Mouse (Mus musculus) MEL (cell line): ENCODE measurements around the gene Rpl29. TPM values are rescaled to one million over a fixed set of nuclear protein-coding genes. Genes with fewer than 3 reads are reported as not detected.

Experiments used
- DNase-seq: peaks from one replicate; pipeline ENCODE4 v3.0.0; 2011; ENCODE audit warnings: low read depth, low spot score
- H3K27ac ChIP-seq: 2 replicates; pipeline ENCODE4 v1.5.1; 2012; ENCODE audit warnings: low read depth, mild to moderate bottlenecking, control low read depth, low read length, moderate library complexity; ENCODE audit not compliant: control insufficient read depth
- H3K27me3 ChIP-seq, 2 experiments: fragments of 150-350 bp in 1 of 2; sonication (generic) in 1 of 2; 2 replicates each; pipeline ENCODE4 v1.6.1; 2012; ENCODE audit warnings: low read length in 2 of 2, mild to moderate bottlenecking in 2 of 2, improper control_type of control experiment in 1 of 2, moderate library complexity in 1 of 2; ENCODE audit not compliant: insufficient read depth in 2 of 2, control insufficient read depth in 1 of 2
- H3K36me3 ChIP-seq, 2 experiments: 2 replicates each; pipeline ENCODE4 v1.6.1; 2012 to 2014; ENCODE audit warnings: low read length in 2 of 2, improper control_type of control experiment in 1 of 2, inconsistent platforms in 1 of 2, mild to moderate bottlenecking in 1 of 2; ENCODE audit not compliant: insufficient read depth in 2 of 2, control insufficient read depth in 1 of 2
- H3K4me1 ChIP-seq, 2 experiments: fragments of 150-350 bp in 1 of 2; sonication (generic) in 1 of 2; 2 replicates each; pipeline ENCODE4 v1.6.1; 2012; ENCODE audit warnings: low read length in 2 of 2, improper control_type of control experiment in 1 of 2, mild to moderate bottlenecking in 1 of 2; ENCODE audit not compliant: insufficient read depth in 2 of 2, control insufficient read depth in 1 of 2
- H3K4me3 ChIP-seq, 2 experiments: fragments of 150-350 bp in 1 of 2; sonication (generic) in 1 of 2; 2 replicates each; pipeline ENCODE4 v1.5.1; 2012; ENCODE audit warnings: low read depth in 2 of 2, low read length in 2 of 2, mild to moderate bottlenecking in 2 of 2, moderate library complexity in 2 of 2, control low read depth in 1 of 2, improper control_type of control experiment in 1 of 2; ENCODE audit not compliant: control insufficient read depth in 1 of 2, insufficient read depth in 1 of 2
- H3K79me2 ChIP-seq: 2 replicates; pipeline ENCODE4 v1.6.1; 2012; ENCODE audit warnings: mild to moderate bottlenecking, low read length, moderate library complexity; ENCODE audit not compliant: control insufficient read depth, poor library complexity, insufficient read depth
- H3K9ac ChIP-seq: 2 replicates; pipeline ENCODE4 v1.6.1; 2012; ENCODE audit warnings: low read depth, mild to moderate bottlenecking, control low read depth, low read length, moderate library complexity; ENCODE audit not compliant: control insufficient read depth, poor library complexity, severe bottlenecking
- H3K9me3 ChIP-seq: fragments of 150-350 bp; sonication (generic); replicated peaks from 2 replicates; pipeline ENCODE4 v1.6.1; 2012; ENCODE audit warnings: mild to moderate bottlenecking, low read length, improper control_type of control experiment, moderate library complexity; ENCODE audit not compliant: insufficient read depth
- CHD1 ChIP-seq: IDR thresholded peaks from 2 replicates; pipeline ENCODE4 v1.6.1; 2012; ENCODE audit warnings: low read depth, mild to moderate bottlenecking, inconsistent platforms, low read length, improper control_type of control experiment
- E2F4 ChIP-seq: IDR thresholded peaks from 2 replicates; pipeline ENCODE4 v1.6.1; 2011; ENCODE audit warnings: low read depth, low read length, improper control_type of control experiment, borderline replicate concordance
- ELF1 ChIP-seq: IDR thresholded peaks from 2 replicates; pipeline ENCODE4 v1.6.1; 2014; ENCODE audit warnings: low read depth, mild to moderate bottlenecking, inconsistent platforms, low read length, improper control_type of control experiment, moderate library complexity
- HCFC1 ChIP-seq: IDR thresholded peaks from 2 replicates; pipeline ENCODE4 v1.6.1; 2012; ENCODE audit warnings: low read depth, mild to moderate bottlenecking, inconsistent platforms, low read length, improper control_type of control experiment, moderate library complexity
- MAX ChIP-seq: IDR thresholded peaks from 2 replicates; pipeline ENCODE4 v1.6.1; 2011; ENCODE audit warnings: low read length, improper control_type of control experiment
- MXI1 ChIP-seq: IDR thresholded peaks from 2 replicates; pipeline ENCODE4 v1.6.1; 2011; ENCODE audit warnings: mild to moderate bottlenecking, low read depth, low read length, improper control_type of control experiment
- NELFE ChIP-seq: IDR thresholded peaks from 2 replicates; pipeline ENCODE4 v1.6.1; 2011; ENCODE audit warnings: low read depth, low read length, improper control_type of control experiment
- POLR2A ChIP-seq, 2 experiments: IDR thresholded peaks; 2 replicates each; pipeline ENCODE4 v1.6.1; 2011 to 2012; ENCODE audit warnings: low read length in 2 of 2, mild to moderate bottlenecking in 2 of 2, control low read depth in 1 of 2, improper control_type of control experiment in 1 of 2, low read depth in 1 of 2, moderate library complexity in 1 of 2; ENCODE audit not compliant: control insufficient read depth in 1 of 2, insufficient read depth in 1 of 2, poor library complexity in 1 of 2
- POLR2AphosphoS2 ChIP-seq: IDR thresholded peaks from 2 replicates; pipeline ENCODE4 v1.6.1; 2011; ENCODE audit warnings: low read length, improper control_type of control experiment
- POLR2AphosphoS5 ChIP-seq: IDR thresholded peaks from 2 replicates; pipeline ENCODE4 v1.6.1; 2012; ENCODE audit warnings: low read depth, borderline replicate concordance, mild to moderate bottlenecking, inconsistent platforms, low read length, moderate library complexity, mixed read lengths
- RCOR1 ChIP-seq: IDR thresholded peaks from 2 replicates; pipeline ENCODE4 v1.6.1; 2012; ENCODE audit warnings: low read depth, mild to moderate bottlenecking, inconsistent platforms, low read length, improper control_type of control experiment
- SMC3 ChIP-seq: IDR thresholded peaks from 2 replicates; pipeline ENCODE4 v1.6.1; 2011; ENCODE audit warnings: low read depth, low read length, improper control_type of control experiment
- TAL1 ChIP-seq: IDR thresholded peaks from 2 replicates; pipeline ENCODE4 v1.6.1; 2012; ENCODE audit warnings: mild to moderate bottlenecking, inconsistent platforms, low read length, moderate library complexity, mixed read lengths
- TCF12 ChIP-seq: IDR thresholded peaks from 2 replicates; pipeline ENCODE4 v1.6.1; 2014; ENCODE audit warnings: low read depth, mild to moderate bottlenecking, inconsistent platforms, low read length, improper control_type of control experiment, moderate library complexity
- USF2 ChIP-seq, 2 experiments: IDR thresholded peaks; 2 replicates each; pipeline ENCODE4 v1.6.1; 2011 to 2012; ENCODE audit warnings: improper control_type of control experiment in 2 of 2, low read length in 2 of 2, borderline replicate concordance in 1 of 2, inconsistent platforms in 1 of 2, low read depth in 1 of 2, mild to moderate bottlenecking in 1 of 2; ENCODE audit not compliant: insufficient read depth in 1 of 2
- ZC3H11A ChIP-seq: IDR thresholded peaks from 2 replicates; pipeline ENCODE4 v1.6.1; 2012; ENCODE audit warnings: low read depth, mild to moderate bottlenecking, inconsistent platforms, low read length, improper control_type of control experiment
- ZKSCAN1 ChIP-seq: IDR thresholded peaks from 2 replicates; pipeline ENCODE4 v1.6.1; 2012; ENCODE audit warnings: low read depth, mild to moderate bottlenecking, inconsistent platforms, low read length, improper control_type of control experiment, moderate library complexity
- ZMIZ1 ChIP-seq: IDR thresholded peaks from 2 replicates; pipeline ENCODE4 v1.6.1; 2012; ENCODE audit warnings: low read depth, mild to moderate bottlenecking, inconsistent platforms, low read length, improper control_type of control experiment, moderate library complexity
- polyA plus RNA-seq, 2 experiments: library from polyadenylated mRNA; stranded (reverse) in 1 of 2; unstranded in 1 of 2; fragments of >175 nt in 1 of 2; fragments of >200 nt in 1 of 2; gene quantifications; 2 replicates each; pipeline versions ENCODE4 v1.2.1 to v1.2.4; 2012; ENCODE audit warnings: low replicate concordance in 2 of 2, low read depth in 1 of 2; ENCODE audit not compliant: insufficient read length in 2 of 2, insufficient read depth in 1 of 2, missing spikeins in 1 of 2
- total RNA-seq: library from RNA; depleted of rRNA; stranded (reverse); fragments of 300-350 nt; gene quantifications from 2 replicates; pipeline ENCODE4 v1.2.3, GENCODE M21; 2012

Gene Rpl29
- total and polyA plus RNA-seq, 3 experiments, result 60.8 to 761 TPM; not detected in 1

DNA sequence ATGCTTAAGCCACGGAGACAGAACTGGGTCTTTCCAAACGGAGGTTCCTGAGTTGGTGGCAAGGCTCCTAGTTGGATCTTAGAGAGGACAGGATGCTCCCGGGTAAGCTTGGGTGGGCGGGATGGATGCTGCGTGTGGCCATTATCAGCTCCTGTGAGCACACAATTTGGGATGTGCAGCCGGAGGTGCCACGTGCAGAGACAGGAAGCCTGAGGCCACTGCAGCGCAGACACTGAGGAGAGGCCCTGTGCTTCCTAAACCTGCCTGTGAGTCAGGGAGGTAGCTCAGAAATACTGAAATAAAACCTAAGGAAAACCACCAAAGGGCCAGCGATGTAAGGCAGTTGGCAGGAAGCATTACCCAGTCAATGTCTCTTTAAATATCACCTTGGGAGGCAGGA lies 40.5 kb downstream of the Rpl29 start:
- no peak overlapping the region for H3K27ac ChIP-seq
- no peaks in the 10 kb centered on the region for H3K27me3 ChIP-seq
- H3K79me2 ChIP-seq, result no peaks in the 10 kb centered on the region
- H3K36me3 ChIP-seq, result no peaks in the 10 kb centered on the region; a peak in 1 of 4 replicates
- H3K4me1 ChIP-seq, result peaks cover 0 to 8% of the 10 kb centered on the region in 2 experiments; a peak in 2 of 4 replicates
- TF ChIP-seq ZC3H11A (no peak), SMC3 (no peak), ZKSCAN1 (no peak), POLR2AphosphoS5 (no peak), USF2 (IDR thresholded peaks at IDR 0.05; ENCODE audit: borderline replicate concordance in 1 of 2, insufficient read depth in 1 of 2, low read depth in 1 of 2, low read length in 2 of 2) (no peak), HCFC1 (no peak), E2F4 (no peak), CHD1 (no peak), ELF1 (no peak), MXI1 (no peak), TCF12 (no peak), TAL1 (no peak), NELFE (no peak), ZMIZ1 (no peak), POLR2AphosphoS2 (no peak), POLR2A (IDR thresholded peaks at IDR 0.05; ENCODE audit: control insufficient read depth in 1 of 2, insufficient read depth in 1 of 2, low read depth in 1 of 2, low read length in 2 of 2, poor library complexity in 1 of 2) (no peak), MAX (no peak), RCOR1 (no peak)
- DNase-seq, result no peak
- H3K4me3 ChIP-seq, result no peak overlapping the region
- no peak overlapping the region for H3K9ac ChIP-seq
- H3K9me3 ChIP-seq, result no peaks in the 10 kb centered on the region

DNA sequence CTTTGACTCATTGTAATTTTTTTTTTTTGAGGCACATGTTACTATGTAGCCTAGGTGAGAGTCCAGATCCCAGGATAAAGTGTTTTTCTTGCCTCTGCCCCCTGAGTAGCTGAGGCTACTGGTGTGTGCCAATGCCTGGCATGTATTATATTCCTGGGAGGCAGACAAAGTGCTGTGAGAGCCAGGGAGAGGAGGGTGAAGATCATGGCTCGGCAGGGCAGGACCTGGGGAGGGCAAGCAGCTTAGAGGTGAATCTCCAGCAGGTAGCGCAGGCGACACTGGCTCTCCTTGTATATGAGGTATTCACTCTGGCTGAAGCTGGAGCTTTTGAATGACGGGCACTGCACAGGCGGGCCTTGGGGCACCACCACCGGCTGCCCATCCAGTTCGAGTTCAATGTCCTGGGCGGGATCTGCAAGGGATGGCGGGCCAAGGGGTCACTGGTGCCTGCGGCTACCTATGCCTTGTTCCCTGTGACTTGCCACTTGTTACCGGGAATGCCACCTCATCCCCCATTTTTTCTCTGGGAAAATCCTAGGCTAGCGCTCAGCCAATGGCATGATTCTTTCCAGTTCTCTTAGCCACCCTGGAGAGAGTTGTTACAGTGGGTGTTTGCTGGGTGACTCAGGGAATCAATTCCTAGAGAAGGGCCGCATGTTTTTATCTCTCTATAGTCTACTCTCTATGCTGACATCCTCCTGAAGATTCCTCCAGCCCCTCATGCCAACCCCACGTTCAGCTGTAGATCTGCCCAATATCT lies 41.9 kb downstream of the Rpl29 start:
- no peak overlapping the region for H3K9ac ChIP-seq
- H3K9me3 ChIP-seq, result no peaks in the 10 kb centered on the region
- no peak overlapping the region for H3K27ac ChIP-seq
- no peak overlapping the region for H3K4me3 ChIP-seq
- H3K36me3 ChIP-seq, result no peaks in the 10 kb centered on the region; a peak in 1 of 4 replicates
- DNase-seq, result no peak
- no peaks in the 10 kb centered on the region for H3K79me2 ChIP-seq
- no peaks in the 10 kb centered on the region for H3K27me3 ChIP-seq
- TF ChIP-seq POLR2A (IDR thresholded peaks at IDR 0.05; ENCODE audit: control insufficient read depth in 1 of 2, insufficient read depth in 1 of 2, low read depth in 1 of 2, low read length in 2 of 2, poor library complexity in 1 of 2) (no peak), CHD1 (no peak)
- TF ChIP-seq, all 39 proteins: peak for 0
- peaks cover 0 to 10% of the 10 kb centered on the region in 2 experiments; a peak in 3 of 4 replicates for H3K4me1 ChIP-seq
